Mouse (Mus musculus): ENCODE measurements around the gene Plxnb3. TPM values are rescaled to one million over a fixed set of nuclear protein-coding genes. Genes with fewer than 3 reads are reported as not detected.

Plxnb3 gene
- 0.30 and 0.36 TPM in 2 replicates for polyA plus RNA-seq (2015; fragmentation: Nextera tagmentation; extraction: Ambion mirVana)

DNA sequence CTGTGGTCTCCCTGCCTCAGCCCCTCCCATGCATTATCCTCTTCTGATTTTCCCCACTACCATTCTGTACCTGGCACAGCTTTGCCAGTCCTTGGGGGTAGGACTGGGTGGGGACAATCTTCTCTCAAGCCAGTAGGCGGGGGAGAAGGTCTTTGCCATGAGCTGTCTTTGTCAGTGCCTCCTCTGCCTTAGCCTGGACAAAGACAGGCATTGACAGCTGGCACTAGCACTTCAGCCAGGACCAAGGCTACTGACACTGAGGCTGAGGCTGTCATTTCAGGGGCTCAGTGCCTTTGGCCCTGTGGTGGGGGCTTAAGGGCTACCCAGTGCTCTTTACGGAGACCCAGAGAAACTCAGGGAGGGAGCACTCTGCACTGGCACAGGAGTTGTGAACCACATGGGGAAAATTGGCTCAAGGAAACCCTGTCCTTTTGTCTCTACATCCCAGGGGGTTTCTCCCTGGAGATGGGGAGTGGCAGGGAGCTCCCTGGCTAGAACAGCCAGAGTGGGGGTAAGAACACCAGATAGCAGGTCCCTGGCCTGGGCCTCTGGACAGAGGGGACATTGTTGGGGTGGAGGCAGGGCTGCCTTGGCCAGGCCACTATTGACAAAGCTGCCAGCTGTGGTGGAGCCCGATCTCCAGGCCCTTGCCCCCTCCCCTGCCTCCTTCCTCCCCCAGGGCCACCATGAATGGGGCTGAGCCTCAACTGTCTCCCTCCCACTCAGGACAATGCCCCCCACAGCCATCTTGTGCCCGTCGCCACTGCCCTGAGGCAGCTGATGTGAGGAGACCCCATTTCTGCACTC, at the start of gene Plxnb3:
Plxnb3 (plus strand) TSS at position 757 of the 807 bp plus-strand sequence.
- Histone ChIP-seq H3K4me1 (replicated peaks; ENCODE audit: control insufficient read depth, insufficient read depth) (no peaks in the 10 kb centered on the region), H3K9me3 (ENCODE audit: control insufficient read depth, low read length) (no peaks in the 10 kb centered on the region), H3K4me3 (ENCODE audit: low read depth, low read length) (no peak within 1 kb of the TSS), H3K27ac (replicated peaks) (no peak within 1 kb of the TSS), H3K27me3 (ENCODE audit: control insufficient read depth, insufficient read depth, low read length) (no peaks in the 10 kb centered on the region), H3K4me2 (replicated peaks; ENCODE audit: low read depth) (no peak within 1 kb of the TSS), H3K9ac (ENCODE audit: low read length) (no peak within 1 kb of the TSS), H3K36me3 (ENCODE audit: control insufficient read depth, insufficient read depth, low read length) (no peaks in the 10 kb centered on the region)
- no peak for TF ChIP-seq CTCF (IDR thresholded peaks at IDR 0.05; ENCODE audit: low read depth)
- no peak for TF ChIP-seq EP300 (optimal IDR thresholded peaks at IDR 0.05)
- DNase-seq (ENCODE audit: low spot score) (no peak), ATAC-seq (ENCODE audit: low FRiP score, low TSS enrichment) (no peak)
- WGBS: 77% methylated on average over 5 of the region's 5 CpGs

GRCm38 (mm10) chrX:73715476-73716108, 41.3 kb upstream of the Plxnb3 start:
- Histone ChIP-seq H3K9me3 (ENCODE audit: control insufficient read depth, low read length) (no peaks in the 10 kb centered on the region), H3K9ac (ENCODE audit: low read length) (peak overlapping the region; percentile 65), H3K27ac (replicated peaks) (peak overlapping the region; percentile 90), H3K4me3 (ENCODE audit: low read depth, low read length) (peak overlapping the region; percentile 55), H3K27me3 (ENCODE audit: control insufficient read depth, insufficient read depth, low read length) (no peaks in the 10 kb centered on the region), H3K4me1 (replicated peaks; ENCODE audit: control insufficient read depth, insufficient read depth) (no peaks in the 10 kb centered on the region), H3K36me3 (ENCODE audit: control insufficient read depth, insufficient read depth, low read length) (no peaks in the 10 kb centered on the region; the same call in 1 of the 2 replicates), H3K4me2 (replicated peaks; ENCODE audit: low read depth) (peak overlapping the region; percentile 57)
- ATAC-seq (ENCODE audit: low FRiP score, low TSS enrichment) (peak; percentile 52), DNase-seq (ENCODE audit: low spot score) (peak; percentile 71)
- TF ChIP-seq EP300 (optimal IDR thresholded peaks at IDR 0.05): no peak
- peak; percentile 64 for TF ChIP-seq CTCF (IDR thresholded peaks at IDR 0.05; ENCODE audit: low read depth)
- 23% methylated on average over 21 of the region's 21 CpGs for WGBS

GRCm38 (mm10) chrX:73716109-73716661, 40.7 kb upstream of the Plxnb3 start, which contains the start of the genes Bcap31 and Abcd1:
Gene Bcap31 (minus strand): TSS chrX:73716175.
Gene Abcd1 (plus strand): TSS chrX:73716597.
- 11% methylated on average over 28 of the region's 45 CpGs for WGBS
- H3K36me3 ChIP-seq (ENCODE audit: control insufficient read depth, insufficient read depth, low read length): no peaks in the 10 kb centered on the region; the same call in 1 of the 2 replicates

DNA sequence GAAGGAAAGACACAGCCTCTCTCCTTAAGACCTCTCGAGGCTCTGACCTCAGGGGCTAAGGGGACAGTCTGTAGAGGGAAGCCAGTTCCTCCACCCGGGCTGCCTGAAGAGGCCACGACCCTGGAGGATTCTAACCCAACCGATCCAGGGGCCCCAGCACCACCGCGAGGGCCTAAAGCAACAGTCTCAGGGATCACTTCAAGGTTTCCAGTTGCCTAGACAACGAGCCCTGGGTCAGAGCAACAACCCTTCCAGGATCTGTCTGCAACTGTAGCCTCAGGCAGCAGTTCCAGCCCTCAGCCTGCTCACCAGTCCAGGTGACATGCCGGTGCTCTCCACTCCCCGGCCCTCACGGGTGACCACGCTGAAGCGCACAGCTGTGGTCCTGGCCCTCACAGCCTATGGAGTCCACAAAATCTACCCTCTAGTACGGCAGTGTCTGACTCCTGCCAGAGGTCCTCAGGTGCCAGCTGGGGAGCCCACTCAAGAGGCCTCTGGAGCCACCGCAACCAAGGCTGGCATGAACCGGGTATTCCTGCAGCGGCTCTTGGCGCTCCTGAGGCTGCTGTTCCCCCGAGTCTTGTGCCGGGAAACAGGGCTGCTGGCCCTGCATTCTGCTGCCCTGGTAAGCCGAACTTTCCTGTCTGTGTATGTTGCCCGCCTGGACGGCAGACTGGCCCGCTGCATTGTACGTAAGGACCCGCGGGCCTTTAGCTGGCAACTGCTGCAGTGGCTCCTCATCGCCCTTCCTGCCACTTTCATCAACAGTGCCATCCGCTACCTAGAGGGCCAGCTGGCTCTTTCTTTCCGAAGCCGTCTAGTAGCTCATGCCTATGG, 40.0 kb upstream of the Plxnb3 start:
- 24% methylated on average over 30 of the region's 30 CpGs for WGBS
- Histone ChIP-seq H3K4me3 (ENCODE audit: low read depth, low read length) (peak overlapping the region; percentile 55), H3K27ac (replicated peaks) (peak overlapping the region; percentile 90), H3K9ac (ENCODE audit: low read length) (peak overlapping the region; percentile 59), H3K9me3 (ENCODE audit: control insufficient read depth, low read length) (no peaks in the 10 kb centered on the region), H3K4me1 (replicated peaks; ENCODE audit: control insufficient read depth, insufficient read depth) (no peaks in the 10 kb centered on the region), H3K27me3 (ENCODE audit: control insufficient read depth, insufficient read depth, low read length) (no peaks in the 10 kb centered on the region), H3K36me3 (ENCODE audit: control insufficient read depth, insufficient read depth, low read length) (no peaks in the 10 kb centered on the region; the same call in 1 of the 2 replicates), H3K4me2 (replicated peaks; ENCODE audit: low read depth) (peak overlapping the region; percentile 58)
- DNase-seq (ENCODE audit: low spot score) (no peak), ATAC-seq (ENCODE audit: low FRiP score, low TSS enrichment) (peak; percentile 10; the same call in 1 of the 2 replicates)
- TF ChIP-seq CTCF (IDR thresholded peaks at IDR 0.05; ENCODE audit: low read depth): no peak
- TF ChIP-seq EP300 (optimal IDR thresholded peaks at IDR 0.05): no peak

More at GRCm38 (mm10) chrX:73716109-73716661, 40.7 kb upstream of the Plxnb3 start, which contains the start of the genes Bcap31 and Abcd1:
- peak within 1 kb of the TSS; percentile 65 for H3K9ac ChIP-seq (ENCODE audit: low read length)
- peak within 1 kb of the TSS; percentile 55 for H3K4me3 ChIP-seq (ENCODE audit: low read depth, low read length)
- H3K4me1 ChIP-seq (replicated peaks; ENCODE audit: control insufficient read depth, insufficient read depth): no peaks in the 10 kb centered on the region
- peak within 1 kb of the TSS; percentile 58 for H3K4me2 ChIP-seq (replicated peaks; ENCODE audit: low read depth)
- H3K9me3 ChIP-seq (ENCODE audit: control insufficient read depth, low read length): no peaks in the 10 kb centered on the region
- peak; percentile 39 for TF ChIP-seq CTCF (IDR thresholded peaks at IDR 0.05; ENCODE audit: low read depth)
- peak; percentile 71 for TF ChIP-seq EP300 (optimal IDR thresholded peaks at IDR 0.05)
- H3K27me3 ChIP-seq (ENCODE audit: control insufficient read depth, insufficient read depth, low read length): no peaks in the 10 kb centered on the region
- peak within 1 kb of the TSS; percentile 90 for H3K27ac ChIP-seq (replicated peaks)
- DNase-seq (ENCODE audit: low spot score): peak; percentile 95
- ATAC-seq (ENCODE audit: low FRiP score, low TSS enrichment): peak; percentile 95

DNA sequence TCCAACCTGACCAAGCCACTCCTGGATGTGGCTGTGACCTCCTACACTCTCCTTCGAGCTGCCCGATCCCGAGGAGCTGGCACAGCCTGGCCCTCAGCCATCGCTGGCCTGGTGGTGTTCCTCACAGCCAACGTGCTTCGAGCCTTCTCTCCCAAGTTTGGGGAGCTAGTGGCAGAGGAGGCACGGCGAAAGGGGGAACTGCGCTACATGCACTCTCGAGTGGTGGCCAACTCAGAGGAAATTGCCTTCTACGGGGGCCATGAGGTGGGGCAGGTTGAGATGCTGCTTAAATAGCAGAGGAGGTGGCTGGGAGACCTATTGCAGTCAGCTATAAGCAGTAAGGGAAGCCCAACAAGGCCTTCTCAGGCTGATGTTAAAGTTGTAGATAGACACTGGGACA, 39.2 kb upstream of the Plxnb3 start:
- Histone ChIP-seq H3K4me2 (replicated peaks; ENCODE audit: low read depth) (peak overlapping the region; percentile 58), H3K36me3 (ENCODE audit: control insufficient read depth, insufficient read depth, low read length) (no peaks in the 10 kb centered on the region), H3K4me3 (ENCODE audit: low read depth, low read length) (peak overlapping the region; percentile 55), H3K9ac (ENCODE audit: low read length) (no peak overlapping the region), H3K27me3 (ENCODE audit: control insufficient read depth, insufficient read depth, low read length) (no peaks in the 10 kb centered on the region), H3K27ac (replicated peaks) (no peak overlapping the region), H3K9me3 (ENCODE audit: control insufficient read depth, low read length) (no peaks in the 10 kb centered on the region), H3K4me1 (replicated peaks; ENCODE audit: control insufficient read depth, insufficient read depth) (no peaks in the 10 kb centered on the region)
- DNase-seq (ENCODE audit: low spot score): no peak
- TF ChIP-seq CTCF (IDR thresholded peaks at IDR 0.05; ENCODE audit: low read depth) (no peak), EP300 (optimal IDR thresholded peaks at IDR 0.05) (no peak)
- ATAC-seq (ENCODE audit: low FRiP score, low TSS enrichment): no peak
- WGBS: 44% methylated on average over 11 of the region's 11 CpGs
